Mouse (Mus musculus) erythroblast, embryonic 14.5 days (primary cell): ENCODE data around the gene Osbp.
"Not testable (repeated sequence)": the region's sequence is repeated elsewhere in the genome, so short reads cannot be mapped to it uniquely, and the experiment has no call there.

Experiments used
- GATA1 ChIP-seq: IDR thresholded peaks from 2 replicates; pipeline ENCODE4 v1.6.1; 2012; ENCODE audit warnings: low read length, inconsistent platforms, mixed read lengths
- TAL1 ChIP-seq: IDR thresholded peaks from 3 replicates; pipeline ENCODE4 v1.6.1; 2012; ENCODE audit warnings: low read length, inconsistent platforms, mixed read lengths

DNA sequence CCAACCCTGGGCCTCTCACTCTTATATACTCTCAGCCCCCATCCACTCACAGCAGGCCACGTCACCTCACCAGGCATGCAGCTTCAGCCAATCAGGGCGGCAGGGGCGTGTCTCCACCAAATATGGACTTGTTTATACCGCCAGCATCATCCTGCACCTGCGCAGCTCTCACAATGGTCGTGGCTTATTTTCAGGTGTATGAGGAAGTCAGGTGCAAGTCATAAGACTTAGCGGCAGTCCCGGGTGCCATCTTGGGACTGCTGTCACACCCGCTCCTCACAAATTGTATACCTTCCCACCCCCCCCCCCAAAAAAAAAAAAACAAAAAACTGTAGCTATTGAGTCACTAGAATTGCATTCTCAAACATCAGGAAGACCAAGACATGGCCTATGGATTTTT lies 19.3 kb upstream of the Osbp start:
- not testable (repeated sequence) for TF ChIP-seq GATA1, TAL1
